Mouse (Mus musculus) CD4-positive, CD25-positive, alpha-beta regulatory T cell, adult 4 months (primary cell): Measurements from ENCODE around the gene Cxcl17. TPM values are rescaled to one million over a fixed set of nuclear protein-coding genes. Genes with fewer than 3 reads are reported as not detected.

Experiments
- ATAC-seq: one replicate; pipeline ENCODE4 v1.8.0; 2017
- polyA plus RNA-seq, 2 experiments: library from polyadenylated mRNA; unstranded; fragments of 100-300 nt; shearing (Covaris generic); gene quantifications; one replicate each; pipeline ENCODE4 v1.2.1; 2017

Cxcl17 gene
- polyA plus RNA-seq, 2 experiments from 2014 or later, result not detected

DNA sequence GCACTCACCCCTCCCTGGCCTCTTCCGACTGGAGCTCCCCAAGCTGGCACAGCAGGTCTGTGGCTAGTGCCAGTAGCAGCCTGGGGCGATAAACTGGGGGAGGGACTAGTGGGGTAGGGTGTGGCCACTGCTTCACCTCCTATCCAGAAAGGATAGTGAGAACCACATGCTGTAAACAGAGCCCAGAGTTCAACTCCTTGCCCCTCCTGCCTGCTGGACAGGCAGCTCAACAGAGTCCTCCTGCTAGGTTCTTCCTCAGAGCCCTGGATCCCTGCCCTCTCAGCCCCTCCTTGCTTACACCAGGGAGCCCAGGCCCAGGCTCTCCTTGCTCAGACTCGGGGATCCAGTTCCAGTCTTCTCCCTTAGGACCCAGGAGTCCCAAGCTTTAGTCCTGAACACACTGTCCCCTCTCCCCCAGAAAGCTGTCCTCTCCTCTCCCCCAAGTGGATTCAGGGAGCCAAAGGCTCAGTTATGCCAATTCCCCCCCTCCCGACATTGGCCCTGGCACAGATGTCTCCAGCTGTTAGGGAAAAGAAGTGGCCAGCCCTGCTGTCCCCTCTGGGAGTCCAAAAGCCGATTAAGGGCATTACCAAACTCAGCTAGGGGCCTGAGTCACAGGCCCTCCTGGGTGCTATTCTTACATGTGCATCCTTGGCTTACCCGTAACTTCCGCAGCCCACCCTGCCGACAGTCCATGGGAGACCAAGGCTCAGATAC is 22.5 kb downstream of the Cxcl17 start:
- no peak for ATAC-seq

DNA sequence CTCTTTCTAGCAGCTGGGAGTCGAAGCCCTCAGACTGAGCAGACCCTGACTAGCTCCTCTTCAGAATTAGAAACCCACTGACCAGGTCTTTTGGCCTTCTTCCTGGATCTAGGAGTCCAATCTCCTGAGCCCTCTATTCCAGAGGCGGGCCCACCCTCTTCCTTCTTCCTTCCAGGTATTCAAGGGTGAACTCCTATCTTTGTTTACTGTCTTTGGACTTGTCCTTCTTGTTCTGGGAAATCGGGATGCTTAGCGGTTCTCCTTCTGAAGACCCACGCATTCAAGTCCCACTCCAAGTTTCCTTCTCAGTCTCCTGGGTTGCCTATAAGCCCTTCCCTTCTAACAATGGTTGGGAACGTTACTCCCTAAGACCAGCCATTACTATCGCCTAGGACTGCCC is 23.8 kb downstream of the Cxcl17 start:
- ATAC-seq, result no peak

DNA sequence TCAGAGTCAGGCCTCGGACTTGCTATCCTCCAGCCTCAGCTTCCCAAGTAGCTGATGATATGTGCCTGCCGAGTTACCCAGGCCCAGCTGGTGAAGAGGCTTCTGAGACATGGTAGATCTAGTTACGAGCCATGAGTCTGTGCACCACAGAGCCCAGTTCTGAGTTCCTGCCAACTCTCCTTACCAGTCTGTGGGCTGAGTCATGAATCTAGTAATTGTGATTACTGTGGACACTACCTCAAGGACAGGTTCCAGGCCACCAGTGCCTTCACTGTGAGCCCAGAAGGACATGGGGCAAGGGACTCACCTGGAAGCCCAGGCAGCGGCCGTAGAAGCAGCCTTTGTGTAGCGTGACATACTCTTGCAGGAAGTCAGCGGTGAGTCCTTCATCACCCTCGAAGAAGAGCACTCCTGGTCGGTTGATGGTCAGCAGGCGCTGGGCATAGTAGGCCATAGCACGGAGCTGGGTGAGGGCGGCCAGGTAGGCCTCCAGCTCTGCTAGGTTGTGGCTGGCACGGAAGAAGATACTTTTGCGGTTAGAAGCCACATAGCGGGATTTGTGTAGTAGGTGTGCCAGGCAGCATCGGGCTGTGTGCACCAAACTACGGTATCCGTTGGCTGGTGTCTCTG is 24.8 kb downstream of the Cxcl17 start:
- no peak for ATAC-seq

DNA sequence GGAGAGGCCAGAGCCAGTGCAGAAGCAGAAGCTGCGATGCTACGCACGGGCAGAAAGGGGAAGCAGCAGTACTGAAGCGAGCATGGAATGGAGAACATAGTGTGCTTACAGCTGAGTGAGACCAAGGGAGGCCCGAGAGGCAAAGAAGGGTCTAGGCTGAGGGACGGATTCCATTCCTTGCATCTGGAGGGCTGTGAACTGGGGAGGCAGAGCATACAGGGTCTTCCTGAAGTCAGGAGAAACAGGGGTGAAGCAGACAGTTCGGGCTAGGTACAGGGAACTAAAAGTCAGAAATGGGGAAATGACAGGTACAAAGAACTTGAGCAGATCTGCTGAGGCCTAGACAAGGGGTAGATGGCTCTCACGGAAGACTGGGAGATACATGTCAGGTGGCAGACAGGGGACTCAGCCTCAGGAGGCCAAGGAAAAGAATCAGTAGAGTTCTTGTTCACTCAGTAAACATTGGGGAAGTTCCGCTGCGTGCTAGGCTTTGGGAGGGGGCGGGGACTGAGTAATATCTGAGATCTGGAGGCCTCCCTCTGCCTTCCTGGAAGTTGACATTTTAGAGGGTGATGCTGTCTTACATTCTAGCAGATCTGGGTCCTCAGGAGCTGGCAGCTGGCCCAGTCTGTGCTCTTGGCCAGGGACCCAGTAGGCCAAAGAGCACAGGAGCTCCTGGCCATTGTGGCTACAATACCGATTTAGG is 26.7 kb downstream of the Cxcl17 start:
- ATAC-seq, result peak; percentile 97

DNA sequence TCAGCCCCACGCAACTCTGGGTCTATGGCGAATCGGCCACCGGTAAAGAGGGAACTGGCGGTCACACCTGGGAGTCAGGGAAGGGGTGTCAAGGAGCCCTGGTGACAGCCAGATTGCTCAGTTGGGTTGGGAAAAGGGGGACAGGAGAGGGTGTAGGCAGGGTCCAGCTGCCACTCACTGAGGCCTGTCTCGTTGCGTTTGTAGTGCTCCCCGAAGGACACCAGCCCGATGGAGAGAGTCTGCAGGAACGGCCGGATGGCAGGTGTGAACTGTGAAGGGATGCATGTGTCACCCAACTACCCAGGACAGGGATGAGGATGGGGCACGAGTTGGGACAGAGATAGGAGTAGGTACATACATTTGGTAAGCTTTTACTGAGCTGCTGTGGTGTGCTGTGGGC is 27.4 kb downstream of the Cxcl17 start:
- ATAC-seq, result no peak

DNA sequence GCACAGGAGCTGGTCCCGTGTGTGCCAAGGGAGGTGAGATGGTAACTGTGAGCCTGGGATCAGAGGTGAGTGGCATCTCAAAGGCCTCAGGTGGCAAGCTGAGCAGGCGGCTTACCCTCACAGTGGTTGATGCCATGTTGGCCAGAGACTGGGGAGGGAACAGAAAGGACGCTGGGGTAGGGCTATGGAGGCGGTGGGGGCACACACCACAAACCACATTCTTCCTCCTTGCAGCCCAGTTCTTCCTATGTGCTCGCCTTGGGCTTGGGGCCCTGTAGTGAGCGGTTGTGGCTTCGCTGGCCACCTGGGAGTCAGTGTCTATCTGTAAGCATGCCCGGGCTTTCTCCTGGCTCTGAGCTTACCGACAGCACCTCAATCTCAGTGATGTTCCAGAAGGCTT is 27.9 kb downstream of the Cxcl17 start:
- no peak for ATAC-seq

DNA sequence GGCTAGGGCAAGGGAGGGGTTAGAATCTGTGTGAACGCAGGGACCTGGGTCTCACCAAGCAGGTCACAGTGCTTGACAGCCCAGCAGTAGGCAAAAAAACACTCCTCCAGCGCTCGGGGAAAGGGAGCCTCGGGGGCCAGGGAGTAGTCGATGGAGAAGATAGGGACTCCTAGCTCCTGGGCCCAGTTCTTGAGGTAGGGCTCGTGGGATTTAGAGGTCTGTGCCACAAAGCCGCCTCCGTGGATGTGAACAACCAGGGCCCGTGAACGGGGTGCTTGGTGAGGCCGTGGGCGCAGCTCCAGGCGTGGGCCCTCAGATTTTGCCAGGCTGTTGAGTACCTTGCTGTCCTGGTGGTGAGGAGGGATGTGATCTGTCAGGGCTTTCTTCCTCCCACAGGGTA is 28.4 kb downstream of the Cxcl17 start:
- ATAC-seq, result no peak

DNA sequence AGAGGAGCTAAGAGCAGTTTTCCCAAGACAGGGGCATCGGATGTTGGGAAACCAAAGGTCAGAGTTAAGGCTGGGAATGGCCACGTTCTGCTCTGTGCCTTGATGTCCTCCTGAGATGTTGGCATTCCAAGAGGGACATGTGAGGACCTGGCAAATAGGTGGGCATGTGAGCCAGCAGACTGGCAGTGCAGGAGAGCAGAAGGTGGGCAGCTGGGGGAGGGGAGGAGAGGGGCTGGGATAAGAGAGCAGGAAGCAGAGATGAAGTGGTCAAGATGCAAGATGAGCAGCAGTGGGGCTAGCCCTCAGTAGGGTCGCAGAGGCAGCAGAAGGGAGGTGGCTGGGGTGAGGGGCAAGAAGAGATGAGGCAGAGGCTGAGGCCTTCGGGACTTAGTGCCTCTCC is 28.8 kb downstream of the Cxcl17 start:
- no peak for ATAC-seq

DNA sequence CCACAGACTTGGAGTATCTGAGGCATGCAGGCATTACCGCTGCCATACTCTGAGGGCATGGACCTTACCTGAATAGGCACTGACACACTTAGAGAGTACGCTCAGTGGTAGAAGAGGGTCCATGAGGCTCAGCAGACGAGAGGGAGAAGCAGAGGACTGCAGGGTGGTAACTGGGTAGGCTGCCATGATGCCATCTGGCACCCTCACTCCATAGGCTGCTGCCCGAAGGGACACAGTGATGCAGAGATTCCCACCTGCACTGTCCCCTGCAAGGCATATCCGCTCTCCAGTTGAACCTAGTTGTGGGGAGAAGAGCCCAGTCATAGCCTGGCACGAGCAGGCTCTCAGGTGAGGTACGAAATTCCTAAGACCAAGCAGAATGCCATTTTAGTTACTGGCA is 29.3 kb downstream of the Cxcl17 start:
- ATAC-seq, result no peak

DNA sequence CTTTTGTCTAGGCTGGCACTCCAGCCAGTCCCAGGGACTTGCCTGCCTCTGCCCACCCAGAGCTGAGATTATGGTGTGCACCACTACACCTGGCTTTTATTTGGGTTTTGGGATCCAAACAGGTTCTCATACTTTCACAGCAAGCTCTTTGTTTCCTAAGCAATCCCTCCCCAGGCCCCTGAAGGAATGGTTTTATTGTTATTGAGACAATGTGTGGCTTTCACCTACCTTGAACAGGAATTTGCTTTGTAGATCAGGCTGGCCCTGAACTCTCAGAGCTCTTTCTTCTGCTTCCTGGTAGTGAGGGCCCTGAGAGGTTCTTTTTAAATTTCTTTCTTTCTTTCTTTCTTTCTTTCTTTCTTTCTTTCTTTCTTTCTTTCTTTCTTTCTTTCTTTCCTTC is 30.1 kb downstream of the Cxcl17 start:
- no peak for ATAC-seq

DNA sequence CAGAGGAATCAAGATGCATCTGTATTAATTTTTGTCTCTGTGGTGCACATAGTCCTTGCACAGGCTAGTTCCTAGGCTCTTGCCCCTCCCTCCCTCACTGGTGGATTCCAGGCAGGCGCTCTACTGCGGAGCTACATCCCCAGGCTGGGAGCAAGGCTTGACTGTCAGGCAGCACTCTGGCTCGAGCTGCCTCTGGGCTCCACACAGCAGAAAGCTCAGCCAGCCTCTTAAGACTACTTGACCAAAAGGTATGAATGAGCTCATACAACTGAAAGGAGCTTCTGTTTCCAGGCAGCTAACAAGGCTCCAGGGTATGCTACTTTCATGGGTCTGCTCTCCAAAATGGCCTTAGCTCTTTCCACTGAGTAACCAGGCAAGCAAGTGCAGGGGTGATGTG is 31.4 kb downstream of the Cxcl17 start:
- ATAC-seq, result no peak

DNA sequence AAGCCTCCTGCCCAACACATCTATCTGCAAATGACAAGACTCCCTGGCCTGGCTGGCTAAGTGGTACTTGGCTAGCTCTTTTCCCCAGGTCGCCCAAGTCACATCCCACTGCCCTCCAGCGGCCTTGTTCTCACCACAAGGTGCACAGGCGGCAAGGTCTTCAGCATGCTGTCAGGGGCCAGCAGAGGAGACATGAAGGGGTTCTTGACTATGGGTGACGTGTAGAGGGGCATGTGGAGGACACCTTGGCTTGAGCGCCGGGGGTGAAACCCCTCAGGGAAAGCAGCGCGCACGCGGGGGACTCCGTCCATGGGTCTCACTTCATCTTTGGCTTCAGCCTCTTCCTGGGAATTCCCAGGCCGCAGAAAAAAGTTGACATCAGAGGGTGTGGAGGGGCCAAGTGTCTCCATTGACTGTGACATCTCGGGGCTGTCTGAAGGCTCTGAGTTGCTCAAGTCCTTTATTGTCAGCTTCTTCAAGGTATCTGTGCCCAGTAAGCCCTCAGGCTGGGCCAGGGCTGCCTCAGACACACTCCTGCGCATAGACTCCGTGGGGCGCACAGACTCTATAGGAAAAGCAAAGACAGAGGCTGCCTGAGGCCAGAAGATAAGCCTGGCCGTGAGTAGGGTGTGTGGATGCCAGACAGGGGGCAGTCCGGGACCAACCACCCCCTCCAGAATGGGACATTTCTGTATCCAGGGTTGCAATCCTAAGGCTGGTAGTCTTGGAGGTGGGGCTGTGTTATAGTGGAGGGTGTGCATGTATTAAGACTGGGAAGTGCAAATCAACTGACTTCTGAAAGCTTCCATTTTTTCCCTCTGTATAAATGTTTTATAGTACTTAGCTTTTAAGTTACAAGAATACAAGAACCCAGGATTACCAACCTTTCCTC is 32.0 kb downstream of the Cxcl17 start:
- ATAC-seq, result peak; percentile 14

DNA sequence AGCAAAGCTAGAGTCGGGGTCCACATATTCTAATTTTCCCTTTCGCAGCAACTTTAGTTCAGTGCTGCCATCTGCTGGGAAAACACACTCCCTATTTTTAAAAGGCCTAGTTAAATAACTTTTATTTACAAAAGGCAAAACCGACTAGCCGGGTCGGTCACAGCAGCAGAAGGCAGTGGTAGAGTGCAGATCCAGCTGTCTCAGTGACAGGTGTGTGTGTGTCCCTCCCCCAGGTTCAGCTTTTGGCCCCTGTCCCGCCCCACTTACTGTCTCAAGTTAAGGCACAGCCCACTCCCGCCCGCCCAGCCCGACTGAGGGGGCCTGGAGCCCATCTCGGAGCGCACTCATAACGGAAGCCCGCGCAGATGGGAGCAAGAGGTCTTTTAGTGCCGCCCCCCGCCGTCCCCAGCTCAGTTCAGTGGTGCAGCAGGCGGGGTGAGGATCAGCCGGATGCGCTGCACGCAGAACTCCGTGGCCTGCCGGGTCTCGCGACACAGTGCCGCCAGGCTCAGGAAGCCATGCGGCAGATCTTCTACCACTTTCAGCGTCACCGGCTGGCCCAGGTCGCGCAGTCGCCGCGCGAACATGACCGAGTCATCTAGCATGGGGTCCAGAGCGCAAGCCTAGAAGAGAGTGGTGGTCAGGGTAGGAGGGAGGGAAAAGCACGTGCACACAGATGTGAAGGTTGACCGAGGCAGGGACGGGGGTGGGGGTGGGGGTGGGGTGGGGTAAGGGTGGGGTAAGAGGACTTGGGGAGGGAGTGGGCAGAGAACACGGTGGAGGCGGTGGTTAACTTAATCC is 32.9 kb downstream of the Cxcl17 start:
- ATAC-seq, result peak; percentile 97

DNA sequence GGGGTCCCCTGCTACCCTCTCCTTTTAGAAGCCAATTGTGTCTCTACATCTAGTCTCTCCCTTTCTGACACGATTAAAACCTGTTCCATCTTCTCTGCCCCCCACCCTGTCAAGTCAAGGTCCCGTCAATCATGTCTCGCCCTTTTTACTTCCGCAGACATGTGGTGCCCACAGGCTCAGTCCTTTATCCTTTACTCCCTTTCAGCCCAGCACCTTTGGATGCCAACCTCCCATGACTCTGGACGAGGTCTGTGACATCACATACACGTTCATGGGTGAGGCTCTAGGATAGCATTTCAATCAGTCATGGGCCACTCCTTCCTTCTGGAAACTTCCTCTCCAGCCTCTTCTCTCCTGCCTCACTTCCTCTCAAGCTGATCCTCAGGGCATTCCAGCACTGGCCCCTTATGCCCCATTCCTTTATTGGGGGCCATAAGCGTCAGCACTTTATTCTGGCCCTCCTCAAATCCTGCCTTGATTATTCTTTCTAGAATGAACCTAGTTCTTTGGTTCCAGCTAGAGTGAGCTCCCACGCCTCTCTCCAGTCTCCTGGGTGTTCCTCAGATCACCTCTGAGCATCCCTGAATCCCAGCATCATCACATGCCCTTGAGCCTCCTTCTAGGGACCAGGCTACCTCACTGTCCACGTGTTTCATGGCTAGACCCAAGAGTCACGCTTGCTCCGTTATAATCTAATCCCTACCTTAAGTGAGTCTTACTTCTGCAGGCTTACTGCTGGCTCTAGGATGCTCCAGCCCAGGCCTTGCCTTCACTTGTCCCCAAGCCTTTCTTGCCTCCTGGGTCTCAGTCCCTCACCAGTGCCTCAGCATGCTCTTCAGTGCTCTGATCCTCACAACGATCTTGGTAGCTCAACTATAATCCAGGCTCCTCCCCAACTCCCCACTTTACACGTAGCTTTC is 34.2 kb downstream of the Cxcl17 start:
- ATAC-seq, result no peak

DNA sequence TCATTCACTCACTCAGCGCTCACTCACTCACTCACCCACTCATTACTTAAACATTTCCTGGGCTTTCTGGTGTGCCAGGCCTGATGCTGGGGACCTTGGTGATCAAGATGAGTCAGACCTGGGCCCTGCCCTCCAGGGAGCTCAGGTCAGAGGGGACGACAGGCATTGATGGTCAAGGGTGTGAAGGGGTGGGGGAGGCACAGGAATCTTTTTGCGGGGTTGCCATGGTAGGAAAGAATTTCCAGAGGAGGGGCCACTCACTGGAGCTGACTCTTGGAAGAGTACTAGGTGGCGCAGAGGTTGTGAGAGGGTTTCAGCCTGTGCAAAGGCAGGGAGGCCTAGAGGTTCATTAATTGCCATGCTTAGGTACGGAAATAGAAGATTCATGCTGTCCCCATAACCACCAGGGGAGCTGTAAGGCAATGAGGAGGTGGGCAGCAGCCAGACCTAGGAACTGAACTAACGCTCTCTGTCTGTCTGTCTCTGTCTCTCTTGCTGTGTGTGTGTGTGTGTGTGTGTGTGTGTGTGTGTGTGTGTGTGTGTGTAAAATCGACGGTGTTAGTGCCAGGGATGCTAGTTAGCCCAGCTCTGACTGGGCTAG is 35.5 kb downstream of the Cxcl17 start:
- no peak for ATAC-seq

DNA sequence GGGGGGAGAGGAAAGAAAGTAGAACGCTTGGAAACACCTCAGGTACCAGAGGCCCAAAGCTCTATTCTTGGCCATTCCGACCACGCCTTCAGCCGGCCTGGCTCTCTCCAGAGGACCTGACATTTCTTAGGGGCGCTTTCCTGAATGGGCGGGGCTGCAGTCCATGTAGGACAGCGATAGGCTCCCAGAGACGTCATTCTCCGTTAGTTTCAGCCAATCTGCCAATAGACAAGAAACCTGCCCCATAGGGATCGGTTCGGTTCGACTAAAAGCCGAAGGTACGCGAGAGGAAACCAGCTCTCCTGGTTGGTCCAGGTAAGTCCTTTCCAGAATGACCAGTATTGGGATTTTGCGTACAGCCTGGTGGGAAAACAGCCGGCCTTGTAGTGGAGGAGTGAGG is 36.1 kb downstream of the Cxcl17 start:
- ATAC-seq, result no peak

DNA sequence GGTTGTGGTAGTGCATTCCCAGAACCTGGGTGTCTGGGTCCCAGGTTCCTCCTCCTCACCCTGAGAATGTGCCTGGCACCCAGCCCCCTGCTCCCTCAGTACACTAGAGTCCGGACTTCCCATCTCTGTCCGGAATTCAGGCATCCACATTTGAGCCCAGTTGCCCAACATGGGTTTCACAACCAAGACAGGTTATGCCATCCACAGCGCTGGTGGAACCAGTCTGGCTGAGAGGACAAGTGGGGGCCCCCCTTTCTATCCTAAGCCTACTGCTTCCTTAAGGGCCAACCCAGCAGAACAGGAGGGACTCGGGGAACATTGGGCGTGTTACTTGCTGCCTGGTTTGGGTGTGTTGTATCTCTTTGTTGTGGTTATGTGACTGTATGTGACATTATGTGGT is 40.2 kb downstream of the Cxcl17 start:
- ATAC-seq, result no peak

DNA sequence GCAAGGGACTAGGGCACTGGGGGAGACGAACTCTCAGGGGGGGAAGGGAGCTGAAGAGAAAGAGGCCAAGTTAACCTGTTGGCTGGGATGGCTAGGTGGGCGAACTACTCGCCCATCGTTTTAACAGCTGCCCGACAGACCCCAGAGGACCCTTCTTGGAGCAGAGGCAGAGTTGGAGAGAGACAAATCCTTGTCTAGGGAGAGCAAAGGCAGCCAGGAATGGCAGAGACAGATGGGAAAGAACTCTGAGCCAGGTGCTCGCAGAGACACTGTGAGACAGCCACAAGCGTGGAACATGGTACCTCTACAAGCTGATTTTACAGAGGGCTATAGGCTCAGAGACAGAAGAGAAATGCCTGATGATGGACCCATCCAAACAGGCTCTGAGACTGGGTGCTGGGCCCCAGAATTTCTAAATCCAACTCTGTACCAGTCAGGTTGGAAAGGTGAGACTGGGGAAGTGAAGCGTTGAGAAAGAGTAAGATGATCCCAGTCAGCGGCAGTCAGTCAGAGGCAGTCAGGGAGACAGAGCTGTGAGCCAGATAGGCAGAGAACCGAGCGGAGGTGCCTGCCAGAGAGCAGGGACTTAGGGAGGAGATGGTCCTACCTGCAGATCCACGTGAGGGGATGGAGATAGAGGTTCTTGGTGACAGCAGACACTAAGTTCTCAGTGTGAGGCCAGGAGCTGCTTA is 43.5 kb downstream of the Cxcl17 start, which contains the start of gene Cnfn:
Gene Cnfn, minus strand, starts transcription at position 667 of the 692 bp plus-strand sequence.
- no peak for ATAC-seq

DNA sequence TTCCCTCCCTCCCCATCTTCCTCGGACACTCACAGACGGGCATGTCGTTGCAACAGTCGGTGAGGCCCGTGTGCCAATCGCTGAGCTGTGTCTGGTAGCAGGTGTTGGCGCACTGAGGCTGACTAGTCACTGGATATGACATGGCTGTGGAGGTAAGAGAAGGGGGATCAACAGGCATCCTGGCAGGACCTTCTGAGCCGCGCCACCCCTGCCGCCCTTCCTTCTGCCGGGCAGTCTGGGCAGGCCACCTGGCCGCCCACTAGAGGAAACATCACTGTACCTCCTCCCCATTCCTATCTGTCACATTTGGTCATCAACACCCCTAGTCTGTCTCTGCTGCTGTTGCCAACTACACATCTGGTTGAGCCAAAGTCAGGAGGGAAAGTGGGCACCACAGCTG is 44.4 kb downstream of the Cxcl17 start:
- ATAC-seq, result no peak
